Mouse (Mus musculus): ENCODE measurements at regions not wholly inside any gene's neighbourhood (a gene's known extent, or its start where the extent isn't known, plus 50 kb on each side); places are given as distances from the start of the nearest gene placed in this dataset.

DNA sequence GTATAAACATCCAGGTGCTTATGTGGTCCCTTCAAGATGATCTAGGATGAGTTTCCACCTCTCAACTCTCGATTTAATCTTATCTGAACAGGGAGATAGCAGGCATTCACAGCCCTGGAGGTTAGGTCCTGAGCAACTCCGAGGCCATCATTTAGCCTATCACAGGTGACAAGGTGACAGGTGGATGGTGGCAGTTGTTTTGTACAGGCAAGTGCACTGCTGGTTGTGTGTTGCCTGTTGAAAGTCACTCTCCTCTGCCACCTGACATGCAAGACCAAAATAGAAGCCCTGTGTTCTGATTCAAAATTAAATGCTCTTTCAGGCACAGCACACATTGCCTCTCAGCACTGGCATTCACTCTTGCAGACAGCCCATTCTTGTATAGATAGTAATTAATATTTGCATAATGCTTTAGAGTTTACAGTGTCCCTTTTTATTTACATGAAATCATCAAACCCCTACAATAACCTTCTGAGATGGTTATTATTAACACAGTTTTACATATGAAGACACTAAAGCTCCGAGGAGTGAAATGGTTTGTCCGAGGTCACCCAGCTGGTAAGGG, 145.9 kb upstream of the Bcl6 start:
- TF ChIP-seq CTCF (IDR thresholded peaks at IDR 0.05; ENCODE audit: low read depth) (no peak), EP300 (IDR thresholded peaks at IDR 0.05; ENCODE audit: low read depth) (no peak)

Measured in liver, embryonic 14.5 days (tissue).